Mouse (Mus musculus) heart, postnatal 0 days (tissue): Measurements from ENCODE around the gene C8b.

Experiments used
- CTCF ChIP-seq: IDR thresholded peaks from 2 replicates; pipeline ENCODE4 v1.5.1; 2016; ENCODE audit warnings: antibody characterized with exemption, control low read depth, low read depth
- EP300 ChIP-seq: IDR thresholded peaks from 2 replicates; pipeline ENCODE4 v1.6.1; 2016; ENCODE audit warnings: antibody characterized with exemption, low read depth

GRCm38 (mm10) chr4:104819891-104820290 is 53.8 kb downstream of the C8b start:
- TF ChIP-seq EP300: no peak
- no peak for TF ChIP-seq CTCF
